Mouse (Mus musculus): ENCODE results near the gene Ccl12. TPM values are rescaled to one million over a fixed set of nuclear protein-coding genes. Genes with fewer than 3 reads are reported as not detected.

The Ccl12 gene
- polyA plus RNA-seq, 1 experiment from 2014 or later: 2.0 TPM

- Histone ChIP-seq H3K9ac (no peak overlapping the region), H3K4me2 (no peak overlapping the region), H3K27me3 (replicated peaks) (no peaks in the 10 kb centered on the region), H3K4me3 (no peak overlapping the region), H3K27ac (replicated peaks) (no peak overlapping the region), H3K4me1 (no peaks in the 10 kb centered on the region), H3K36me3 (no peaks in the 10 kb centered on the region), H3K9me3 (no peaks in the 10 kb centered on the region)
- no peak for ATAC-seq (ENCODE audit: extremely low read depth, insufficient number of reproducible peaks, low FRiP score, low TSS enrichment)
- WGBS: 56% methylated on average over 3 of the region's 3 CpGs
Observed at GRCm38 (mm10) chr11:82080865-82081264, 20.8 kb upstream of the Ccl12 start.

GRCm38 (mm10) chr11:82084360-82084759 lies 17.3 kb upstream of the Ccl12 start:
- WGBS: 83% methylated on average over 3 of the region's 3 CpGs
- Histone ChIP-seq H3K9ac (no peak overlapping the region), H3K4me1 (no peaks in the 10 kb centered on the region), H3K9me3 (no peaks in the 10 kb centered on the region), H3K27ac (replicated peaks) (no peak overlapping the region), H3K4me3 (no peak overlapping the region), H3K27me3 (replicated peaks) (no peaks in the 10 kb centered on the region), H3K4me2 (no peak overlapping the region), H3K36me3 (no peaks in the 10 kb centered on the region)
- no peak for ATAC-seq (ENCODE audit: extremely low read depth, insufficient number of reproducible peaks, low FRiP score, low TSS enrichment)

DNA sequence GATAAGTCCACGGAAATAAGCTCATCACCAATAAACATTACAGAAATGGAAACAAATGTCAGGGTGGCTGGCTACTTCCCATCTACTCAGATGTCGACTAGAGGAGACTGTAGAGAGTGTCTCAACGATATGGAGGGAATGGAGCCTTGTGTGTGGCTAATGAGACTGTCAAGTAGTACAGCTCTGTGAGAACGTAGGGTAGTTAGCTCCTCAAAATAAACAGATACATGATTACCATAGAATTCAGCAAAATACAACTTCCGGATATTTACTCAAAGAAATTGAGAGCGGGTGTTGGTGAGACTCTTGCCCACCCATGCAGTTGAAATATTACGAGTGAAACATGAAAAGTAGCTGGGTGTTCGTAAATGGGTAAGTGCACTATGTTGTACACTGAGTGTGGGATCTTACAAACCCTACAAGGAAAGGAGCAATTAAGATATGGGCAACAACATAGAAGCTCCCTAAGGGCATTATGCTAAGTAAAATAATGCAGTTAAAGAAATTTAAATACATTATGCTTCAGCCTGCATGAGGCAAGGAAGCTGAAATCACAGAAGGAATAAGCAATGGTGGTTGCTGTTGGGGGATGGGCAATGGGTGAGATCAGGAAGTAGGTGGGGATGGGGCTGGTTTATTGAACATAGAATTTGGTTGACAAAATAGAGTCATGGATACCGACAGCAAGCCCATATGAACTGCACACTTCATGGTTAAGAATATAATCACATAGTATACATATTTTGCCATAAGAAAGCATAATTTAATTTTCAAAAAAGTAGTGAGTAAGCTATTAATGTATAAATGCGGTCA lies 1.9 kb upstream of the Ccl12 start:
- H3K4me2 ChIP-seq: no peak overlapping the region
- H3K27ac ChIP-seq (replicated peaks): no peak overlapping the region
- no peak overlapping the region for H3K4me3 ChIP-seq
- no peak overlapping the region for H3K9ac ChIP-seq
- no peak for ATAC-seq (ENCODE audit: extremely low read depth, insufficient number of reproducible peaks, low FRiP score, low TSS enrichment)
- 70% methylated on average over 10 of the region's 10 CpGs for WGBS
- H3K36me3 ChIP-seq: no peaks in the 10 kb centered on the region
- no peaks in the 10 kb centered on the region for H3K4me1 ChIP-seq
- no peaks in the 10 kb centered on the region for H3K9me3 ChIP-seq
- H3K27me3 ChIP-seq (replicated peaks): no peaks in the 10 kb centered on the region

DNA sequence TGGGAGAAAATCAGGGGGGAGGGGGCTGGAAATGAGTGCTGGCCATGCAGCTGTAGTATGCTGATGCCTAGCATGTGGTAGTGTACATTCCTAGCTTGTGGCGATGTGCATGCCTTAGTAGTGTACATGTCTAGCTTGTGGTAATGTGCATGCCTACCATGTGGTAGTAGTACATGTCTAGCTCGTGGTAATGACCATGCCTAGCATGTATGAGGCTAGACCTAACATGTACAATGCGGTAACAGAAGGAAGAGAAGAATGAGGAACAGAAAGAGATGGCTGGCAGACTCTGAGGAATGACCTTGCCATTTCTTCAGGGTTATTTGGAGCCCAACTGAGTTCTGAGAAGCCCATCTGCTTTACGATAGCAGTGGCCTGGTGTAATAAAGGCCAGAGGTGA lies 558 bp upstream of the Ccl12 start:
- Histone ChIP-seq H3K27ac (replicated peaks) (no peak overlapping the region), H3K9me3 (no peaks in the 10 kb centered on the region), H3K4me3 (no peak overlapping the region), H3K4me1 (no peaks in the 10 kb centered on the region), H3K4me2 (no peak overlapping the region), H3K27me3 (replicated peaks) (no peaks in the 10 kb centered on the region), H3K9ac (no peak overlapping the region), H3K36me3 (no peaks in the 10 kb centered on the region)
- 74% methylated on average over 4 of the region's 4 CpGs for WGBS
- no peak for ATAC-seq (ENCODE audit: extremely low read depth, insufficient number of reproducible peaks, low FRiP score, low TSS enrichment)

DNA sequence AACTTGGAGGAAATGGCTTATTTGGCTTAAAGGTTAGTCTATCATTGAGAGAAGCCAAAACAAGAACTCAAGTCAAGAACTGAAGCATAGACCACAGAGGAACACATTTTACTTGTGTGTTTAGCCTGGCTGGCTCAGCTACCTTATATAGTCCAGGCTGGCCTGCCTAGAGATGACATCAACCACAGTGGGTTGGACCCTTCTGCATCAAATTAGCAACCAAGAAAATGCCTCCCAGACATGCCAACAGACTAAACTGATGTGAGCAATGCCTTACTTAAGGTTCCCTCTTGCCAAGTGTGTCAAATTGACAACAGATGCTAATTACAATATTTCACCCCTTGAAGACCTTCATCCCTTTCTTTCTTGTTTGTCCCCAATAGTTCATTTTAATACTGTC lies 8.0 kb downstream of the Ccl12 start:
- no peaks in the 10 kb centered on the region for H3K9me3 ChIP-seq
- H3K4me2 ChIP-seq: no peak overlapping the region
- no peaks in the 10 kb centered on the region for H3K36me3 ChIP-seq
- no peaks in the 10 kb centered on the region for H3K27me3 ChIP-seq (replicated peaks)
- H3K4me3 ChIP-seq: no peak overlapping the region
- H3K9ac ChIP-seq: no peak overlapping the region
- no peak overlapping the region for H3K27ac ChIP-seq (replicated peaks)
- ATAC-seq (ENCODE audit: extremely low read depth, insufficient number of reproducible peaks, low FRiP score, low TSS enrichment): no peak
- no peaks in the 10 kb centered on the region for H3K4me1 ChIP-seq

GRCm38 (mm10) chr11:82110372-82111248 lies 9.0 kb downstream of the Ccl12 start:
- H3K36me3 ChIP-seq: no peaks in the 10 kb centered on the region
- no peaks in the 10 kb centered on the region for H3K9me3 ChIP-seq
- no peak overlapping the region for H3K27ac ChIP-seq (replicated peaks)
- 53% methylated on average over 6 of the region's 6 CpGs for WGBS
- no peak overlapping the region for H3K4me3 ChIP-seq
- no peak overlapping the region for H3K4me2 ChIP-seq
- H3K4me1 ChIP-seq: no peaks in the 10 kb centered on the region
- no peak for ATAC-seq (ENCODE audit: extremely low read depth, insufficient number of reproducible peaks, low FRiP score, low TSS enrichment)
- no peaks in the 10 kb centered on the region for H3K27me3 ChIP-seq (replicated peaks)
- no peak overlapping the region for H3K9ac ChIP-seq

DNA sequence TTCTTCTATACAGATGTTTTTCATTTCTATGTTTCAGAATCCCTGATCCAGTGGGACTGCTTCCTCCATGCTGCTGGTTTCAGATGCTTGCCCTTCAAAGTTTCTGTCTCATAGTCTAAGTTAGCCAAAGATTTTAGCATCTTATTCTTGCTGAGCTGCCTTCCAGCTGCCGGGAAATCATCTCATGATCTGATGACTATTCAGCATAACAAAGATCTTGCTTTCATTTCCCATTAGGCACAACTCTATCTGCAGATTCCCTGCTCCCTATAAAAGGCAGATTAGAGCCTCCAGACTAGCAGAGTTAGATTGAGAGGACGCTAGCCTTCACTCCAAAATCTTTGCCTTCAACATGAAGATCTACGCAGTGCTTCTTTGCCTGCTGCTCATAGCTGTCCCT lies 13.2 kb downstream of the Ccl12 start, which contains the start of gene Ccl8:
Ccl8 (plus strand) TSS at position 301 of the 400 bp plus-strand sequence.
- H3K27ac ChIP-seq (replicated peaks): no peak within 1 kb of the TSS
- H3K4me1 ChIP-seq: no peaks in the 10 kb centered on the region
- no peaks in the 10 kb centered on the region for H3K36me3 ChIP-seq
- H3K27me3 ChIP-seq (replicated peaks): no peaks in the 10 kb centered on the region
- 74% methylated on average over 3 of the region's 3 CpGs for WGBS
- no peaks in the 10 kb centered on the region for H3K9me3 ChIP-seq
- no peak for ATAC-seq (ENCODE audit: extremely low read depth, insufficient number of reproducible peaks, low FRiP score, low TSS enrichment)
- no peak within 1 kb of the TSS for H3K4me2 ChIP-seq
- H3K9ac ChIP-seq: no peak within 1 kb of the TSS
- H3K4me3 ChIP-seq: no peak within 1 kb of the TSS

GRCm38 (mm10) chr11:82116041-82116440 lies 14.4 kb downstream of the Ccl12 start:
- H3K4me1 ChIP-seq: no peaks in the 10 kb centered on the region
- no peak overlapping the region for H3K27ac ChIP-seq (replicated peaks)
- 63% methylated on average over 3 of the region's 3 CpGs for WGBS
- H3K36me3 ChIP-seq: no peaks in the 10 kb centered on the region
- H3K4me2 ChIP-seq: no peak overlapping the region
- H3K27me3 ChIP-seq (replicated peaks): no peaks in the 10 kb centered on the region
- H3K9me3 ChIP-seq: no peaks in the 10 kb centered on the region
- no peak for ATAC-seq (ENCODE audit: extremely low read depth, insufficient number of reproducible peaks, low FRiP score, low TSS enrichment)
- no peak overlapping the region for H3K9ac ChIP-seq
- H3K4me3 ChIP-seq: no peak overlapping the region

- H3K4me2 ChIP-seq: no peak overlapping the region
- no peak overlapping the region for H3K27ac ChIP-seq (replicated peaks)
- H3K9ac ChIP-seq: no peak overlapping the region
- H3K4me1 ChIP-seq: no peaks in the 10 kb centered on the region
- 56% methylated on average over 1 of the region's 1 CpGs for WGBS
- no peak overlapping the region for H3K4me3 ChIP-seq
- peaks cover 3% of the 10 kb centered on the region; the same call in 1 of the 2 replicates for H3K9me3 ChIP-seq
- ATAC-seq (ENCODE audit: extremely low read depth, insufficient number of reproducible peaks, low FRiP score, low TSS enrichment): no peak
- no peaks in the 10 kb centered on the region for H3K36me3 ChIP-seq
- no peaks in the 10 kb centered on the region for H3K27me3 ChIP-seq (replicated peaks)
Observed at GRCm38 (mm10) chr11:82132977-82133376, 31.3 kb downstream of the Ccl12 start.

GRCm38 (mm10) chr11:82136196-82136595 lies 34.6 kb downstream of the Ccl12 start:
- Histone ChIP-seq H3K4me3 (no peak overlapping the region), H3K27me3 (replicated peaks) (no peaks in the 10 kb centered on the region), H3K9me3 (peaks cover 3% of the 10 kb centered on the region; the same call in 1 of the 2 replicates), H3K27ac (replicated peaks) (no peak overlapping the region), H3K4me1 (no peaks in the 10 kb centered on the region), H3K9ac (no peak overlapping the region), H3K4me2 (no peak overlapping the region), H3K36me3 (no peaks in the 10 kb centered on the region)
- ATAC-seq (ENCODE audit: extremely low read depth, insufficient number of reproducible peaks, low FRiP score, low TSS enrichment): no peak
- 73% methylated on average over 2 of the region's 2 CpGs for WGBS

DNA sequence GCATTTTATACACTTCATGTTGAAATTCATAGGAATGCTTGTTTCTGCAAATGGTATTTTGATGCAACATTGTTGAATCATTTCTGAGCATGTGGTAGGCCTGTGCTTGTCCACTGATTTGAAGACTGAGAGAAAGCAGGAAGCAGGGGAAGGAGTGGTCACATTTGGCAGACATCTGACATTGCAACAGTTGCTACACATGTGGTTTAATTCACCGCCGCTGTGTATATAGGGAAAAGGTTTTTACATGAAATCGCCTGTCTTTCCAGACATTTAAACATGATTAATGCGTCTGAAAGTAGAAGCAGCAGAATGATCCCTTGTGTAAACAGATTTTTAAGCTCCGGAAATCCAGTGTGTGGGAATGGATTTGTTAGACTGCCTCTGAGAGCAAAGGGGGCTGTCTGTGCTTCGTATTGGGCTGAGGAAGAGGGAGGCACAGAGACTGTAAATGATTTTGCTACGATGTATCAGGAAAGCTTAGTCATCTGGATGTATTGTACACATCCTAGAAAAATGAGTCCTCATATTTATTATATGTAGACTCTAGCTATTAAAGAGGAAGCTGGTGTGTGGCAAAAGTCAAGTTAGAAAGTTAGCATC lies 37.9 kb downstream of the Ccl12 start:
- H3K4me2 ChIP-seq: no peak overlapping the region
- 55% methylated on average over 7 of the region's 7 CpGs for WGBS
- no peak overlapping the region for H3K4me3 ChIP-seq
- H3K27me3 ChIP-seq (replicated peaks): no peaks in the 10 kb centered on the region
- H3K9ac ChIP-seq: no peak overlapping the region
- no peak overlapping the region for H3K27ac ChIP-seq (replicated peaks)
- ATAC-seq (ENCODE audit: extremely low read depth, insufficient number of reproducible peaks, low FRiP score, low TSS enrichment): no peak
- H3K36me3 ChIP-seq: no peaks in the 10 kb centered on the region
- H3K9me3 ChIP-seq: no peaks in the 10 kb centered on the region
- no peaks in the 10 kb centered on the region for H3K4me1 ChIP-seq

Data from heart, embryonic 13.5 days (tissue).